ENCODE assay signal across 9 mouse cellular contexts in the genomic region with DNA sequence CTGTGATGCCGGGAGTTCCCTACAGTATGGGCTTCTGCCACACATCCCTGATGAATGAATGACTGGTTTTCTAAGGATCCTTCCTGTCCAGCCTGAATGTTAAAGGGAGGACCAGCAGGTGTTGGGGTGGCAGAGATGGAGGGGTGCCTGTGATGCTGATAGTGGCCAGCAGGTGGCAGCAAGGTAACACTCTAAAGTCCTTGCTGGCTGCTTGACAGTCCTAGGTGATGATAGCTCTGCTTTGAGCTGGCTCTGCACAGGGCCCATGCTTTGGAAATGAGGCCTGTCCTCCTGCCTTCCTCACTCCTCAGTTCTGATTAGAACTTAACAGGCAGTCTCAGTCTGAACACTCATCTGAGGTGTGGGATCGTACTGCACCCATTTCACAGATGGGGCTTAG. TPM values are rescaled to one million over a fixed set of nuclear protein-coding genes. Genes with fewer than 3 reads are reported as not detected.
DNase-seq lines count a peak whose midpoint lies in the region; ATAC-seq lines count a peak whose summit lies in the region.
"Had no signal": no experiment of that assay in that cellular context is flagged by ENCODE, and none has a peak within 500 bp of the region (broad histone marks: within the 10 kb centered on the region; RNA-seq: fewer than 3 reads in every experiment).

No protein-coding gene starts in this region.

- H3K9me3 ChIP-seq in forebrain, embryonic 15.5 days: no peaks in the 10 kb centered on the region
- H3K9me3 ChIP-seq: limb, embryonic 13.5 days had no signal

- peak; percentile 33 for ATAC-seq in forebrain, embryonic 15.5 days (replicated peaks)
- ATAC-seq in hematopoietic stem cell, adult 5-6 weeks (replicated peaks in 1 of 2; ENCODE audit: insufficient read depth in 1 of 2, low FRiP score in 2 of 2, low TSS enrichment in 1 of 2, low read depth in 1 of 2, poor library complexity in 2 of 2, severe bottlenecking in 2 of 2): peak; percentile 81 to 84

- peak; percentile 87 for DNase-seq in NIH3T3 (ENCODE audit: low read depth)
- DNase-seq in cerebellum, adult 11 months: peak; percentile 90
- peak; percentile 64 to 91 for DNase-seq in layer of hippocampus, adult 8-10 months (ENCODE audit: low spot score in 2 of 2)
- peak; percentile 82 for DNase-seq in lung, postnatal 14 days
- DNase-seq in right cerebral cortex, adult 18-20 months: peak; percentile 88
- peak; percentile 83 for DNase-seq in thymus, postnatal 4 days

- H3K4me3 ChIP-seq in forebrain, embryonic 15.5 days: no peak overlapping the region
- H3K4me3 ChIP-seq: limb, embryonic 13.5 days had no signal

- H3K9ac ChIP-seq in forebrain, embryonic 15.5 days (replicated peaks): no peak overlapping the region
- H3K9ac ChIP-seq: limb, embryonic 13.5 days had no signal

- no peaks in the 10 kb centered on the region for H3K36me3 ChIP-seq in forebrain, embryonic 15.5 days
- H3K36me3 ChIP-seq: limb, embryonic 13.5 days had no signal

- H3K27me3 ChIP-seq in forebrain, embryonic 15.5 days: peaks cover 8% of the 10 kb centered on the region; the same call in 1 of the 2 replicates

- H3K27ac ChIP-seq in forebrain, embryonic 15.5 days (replicated peaks): no peak overlapping the region
- H3K27ac ChIP-seq: limb, embryonic 13.5 days had no signal

- H3K4me1 ChIP-seq in forebrain, embryonic 15.5 days: peaks cover 68% of the 10 kb centered on the region

- WGBS in forebrain, embryonic 15.5 days: 40% methylated on average over 2 of the region's 2 CpGs

- H3K4me2 ChIP-seq in forebrain, embryonic 15.5 days (replicated peaks): no peak overlapping the region
- H3K4me2 ChIP-seq: limb, embryonic 13.5 days had no signal

RNA-seq across cellular contexts. Expression of a gene that starts 15.6 kb away (rescaled TPM):
- polyA plus RNA-seq in forebrain, embryonic 15.5 days (2015; fragmentation: Nextera tagmentation; extraction: Ambion mirVana): not detected in 2 replicates
- total RNA-seq in hematopoietic stem cell, adult 5-6 weeks (2017): not detected in 2 replicates
- not detected for total RNA-seq in layer of hippocampus, adult 8-10 months (2022)
- polyA plus RNA-seq: limb, embryonic 13.5 days had no signal

RNA-seq across cellular contexts. Expression of a gene that starts 19.5 kb away (rescaled TPM):
- polyA plus RNA-seq in forebrain, embryonic 15.5 days (2015; fragmentation: Nextera tagmentation; extraction: Ambion mirVana): 4.8 and 5.8 TPM in 2 replicates
- 0.94 and 3.4 TPM in 2 replicates for total RNA-seq in hematopoietic stem cell, adult 5-6 weeks (2017)
- 1 to 10 TPM in 1 of 4 experiments, under 1 TPM in 3; 0.22 to 1.0 (median 0.58) TPM for total RNA-seq in layer of hippocampus, adult 8-10 months (2022)

RNA-seq across cellular contexts. Expression of a gene that starts 40.3 kb away (rescaled TPM):
- polyA plus RNA-seq in forebrain, embryonic 15.5 days (2015; fragmentation: Nextera tagmentation; extraction: Ambion mirVana): 131 and 137 TPM in 2 replicates
- 42.7 and 58.0 TPM in 2 replicates for total RNA-seq in hematopoietic stem cell, adult 5-6 weeks (2017)
- 10 to 100 TPM; 46.2 to 63.5 (median 55.9) TPM for total RNA-seq in layer of hippocampus, adult 8-10 months (2022)
